Mouse (Mus musculus) testis, adult 2 months (tissue): Measurements from ENCODE around the gene Spocd1.

Experiments
- CTCF ChIP-seq: fragments of 200-500 bp; IDR thresholded peaks from 2 replicates; pipeline ENCODE4 v1.5.1; 2012; ENCODE audit warnings: low read depth, mild to moderate bottlenecking, inconsistent platforms, low read length, moderate library complexity; ENCODE audit not compliant: control insufficient read depth, insufficient read depth, insufficient replicate concordance
- POLR2A ChIP-seq: fragments of 200-500 bp; IDR thresholded peaks from 2 replicates; pipeline ENCODE4 v1.6.1; 2012; ENCODE audit warnings: low read depth, mild to moderate bottlenecking, inconsistent platforms, low read length, moderate library complexity; ENCODE audit not compliant: control insufficient read depth

GRCm38 (mm10) chr4:129884041-129884930 is 44.8 kb upstream of the Spocd1 start:
- TF ChIP-seq CTCF (no peak), POLR2A (no peak)
